Mouse (Mus musculus): Measurements from ENCODE around the gene Noct.
"Not testable (repeated sequence)": the region's sequence is repeated elsewhere in the genome, so short reads cannot be mapped to it uniquely, and the experiment has no call there.

The Noct gene

DNA sequence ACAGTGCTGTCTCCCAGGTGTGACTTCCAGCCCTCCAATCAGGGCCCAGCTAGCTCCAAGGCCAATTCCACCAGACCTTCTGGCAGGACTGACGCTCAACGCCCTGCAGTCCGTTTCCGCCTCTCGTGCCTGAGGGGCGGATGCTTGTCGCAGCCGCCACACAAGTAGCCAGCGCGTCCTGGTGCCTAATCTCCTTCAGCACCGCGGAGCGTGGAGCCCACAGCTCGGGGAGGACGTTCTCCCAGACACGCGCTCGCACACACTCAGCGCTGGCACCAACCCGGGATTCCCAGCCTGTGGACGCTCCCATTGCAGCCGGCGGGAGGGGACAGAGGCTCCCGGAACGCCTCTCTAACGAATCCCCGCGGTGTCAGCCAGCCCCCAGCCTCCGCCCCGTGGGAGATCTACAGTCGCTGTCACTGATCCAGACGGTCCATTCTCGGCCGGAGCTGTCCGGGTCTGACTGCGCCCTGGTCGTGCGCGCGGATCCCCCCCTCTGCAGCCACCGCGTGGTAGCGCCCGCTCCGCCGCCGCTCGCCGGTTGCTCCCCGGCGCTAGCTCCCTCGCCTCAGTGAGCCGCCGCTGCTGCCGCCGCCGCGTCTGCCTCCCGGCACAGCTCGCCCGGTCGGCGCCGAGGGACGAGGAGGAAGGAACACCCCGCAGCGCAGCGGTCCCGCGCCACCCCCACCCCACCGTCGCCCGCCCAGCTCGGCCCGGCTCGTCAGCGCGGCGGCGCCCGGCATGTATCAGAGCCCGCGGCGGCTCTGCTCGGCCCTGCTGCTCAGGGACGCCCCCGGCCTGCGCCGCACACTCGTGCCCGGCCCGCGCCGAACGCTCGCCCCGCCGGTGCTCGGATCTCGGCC, at the start of gene Noct:
TSS of gene Noct (plus strand) at position 85 of the 863 bp plus-strand sequence.
- in situ Hi-C loops (cut with MboI, MseI) = no loop called here

DNA sequence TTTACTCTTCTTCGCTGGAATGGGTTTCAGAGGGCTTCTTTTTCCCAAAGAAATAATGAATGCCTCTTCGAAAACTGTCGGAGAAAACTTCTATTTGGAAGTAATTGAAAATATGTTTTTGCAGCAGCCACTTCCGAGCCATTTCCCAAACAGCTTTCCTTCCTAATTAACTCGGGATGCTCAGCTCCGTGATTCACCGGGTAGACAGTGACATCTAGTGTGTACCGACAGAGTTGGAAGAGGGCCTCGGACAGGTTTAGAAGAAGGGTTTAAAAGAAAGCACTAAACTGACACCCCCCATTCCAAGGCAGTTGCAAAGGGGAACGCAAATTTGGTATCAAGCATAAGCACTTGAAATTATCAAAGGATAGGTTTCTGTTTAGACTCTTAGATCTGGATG, 46.1 kb upstream of the Noct start:
- in situ Hi-C loops (cut with MboI, MseI) = loop anchor here (10.0 kb wide), 1 partner anchor 253 kb away; no protein-coding TSS in a partner anchor

DNA sequence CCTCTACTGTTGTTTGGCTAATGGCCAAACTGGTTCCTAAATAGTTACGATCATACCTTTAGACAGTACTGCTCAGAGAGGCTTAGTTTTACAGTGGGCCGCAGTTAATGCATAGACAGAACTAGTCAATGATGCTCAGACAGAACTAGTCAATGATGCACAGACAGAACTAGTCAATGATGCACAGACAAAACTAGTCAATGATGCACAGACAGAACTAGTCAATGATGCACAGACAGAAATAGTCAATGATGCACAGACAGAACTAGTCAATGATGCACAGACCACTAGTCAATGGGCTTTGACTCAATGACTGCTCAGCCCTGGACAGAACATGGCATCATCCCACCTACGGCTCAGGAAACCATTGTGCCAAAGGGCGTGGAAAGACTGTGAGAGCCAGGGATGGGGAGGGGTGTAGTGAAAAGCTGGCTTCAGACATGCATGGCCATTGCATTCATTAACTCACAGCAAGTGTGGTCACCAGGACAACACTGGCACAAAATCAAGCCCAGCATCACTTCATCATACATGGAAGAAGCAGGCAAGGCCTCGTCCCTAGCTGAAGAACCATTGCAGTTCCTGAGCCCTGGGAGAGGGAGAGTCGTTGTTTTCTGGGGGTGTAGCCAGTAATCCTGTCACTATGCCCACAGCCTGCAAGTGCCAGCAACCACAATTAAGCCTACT, 44.6 kb upstream of the Noct start:
- in situ Hi-C loops (cut with MboI, MseI) = loop anchor here (10.0 kb wide), 1 partner anchor 255 kb away; no protein-coding TSS in a partner anchor

DNA sequence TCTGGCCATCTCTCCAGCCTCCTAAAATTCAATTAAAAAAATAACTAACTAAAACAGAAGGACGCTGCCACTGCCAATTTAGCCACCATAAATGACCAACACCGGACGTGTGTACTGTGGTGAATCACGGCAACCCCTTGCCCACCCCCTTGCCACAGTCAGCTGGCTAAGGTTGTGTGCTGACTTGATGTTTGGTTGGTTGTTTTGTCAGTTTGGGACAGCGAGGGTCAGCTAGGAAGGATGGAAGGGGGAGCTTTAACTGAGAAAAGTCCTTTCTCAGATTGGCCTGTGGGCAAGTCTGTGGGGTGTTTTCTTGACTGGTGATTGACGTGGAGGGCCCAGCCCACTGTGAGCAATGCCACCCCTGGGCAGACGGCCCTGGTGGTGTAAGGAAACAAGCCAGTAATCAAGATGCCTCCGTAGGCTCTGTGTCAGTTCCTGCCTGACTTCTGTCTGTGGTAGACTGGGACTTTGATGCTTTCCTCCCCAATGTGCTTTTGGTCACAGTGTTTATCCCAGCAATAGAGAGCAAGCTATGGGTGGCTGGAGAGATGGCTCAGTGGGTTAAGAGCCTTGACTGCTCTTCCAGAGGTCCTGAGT, 43.8 kb upstream of the Noct start:
- in situ Hi-C loops (cut with MboI, MseI) = no loop called here

DNA sequence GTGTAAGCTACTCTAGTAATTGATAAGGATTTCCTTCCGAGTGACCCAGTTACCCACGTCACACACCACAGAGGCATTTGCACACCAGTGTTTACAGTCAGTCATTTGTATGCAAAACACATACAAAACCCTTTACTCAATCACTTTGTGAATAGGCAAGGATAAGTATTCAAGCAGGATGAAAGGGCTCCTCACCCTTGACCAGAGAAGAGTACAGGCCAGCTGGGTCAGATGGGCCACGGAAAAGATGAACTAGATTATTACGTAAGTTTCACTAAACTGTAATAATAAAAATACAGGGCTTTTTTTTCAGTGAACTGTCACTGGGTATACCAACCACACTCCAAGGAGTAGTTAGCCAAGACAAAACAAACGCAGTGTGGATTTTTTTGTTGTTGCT, 41.8 kb upstream of the Noct start:
- in situ Hi-C loops (cut with MboI, MseI) = no loop called here

DNA sequence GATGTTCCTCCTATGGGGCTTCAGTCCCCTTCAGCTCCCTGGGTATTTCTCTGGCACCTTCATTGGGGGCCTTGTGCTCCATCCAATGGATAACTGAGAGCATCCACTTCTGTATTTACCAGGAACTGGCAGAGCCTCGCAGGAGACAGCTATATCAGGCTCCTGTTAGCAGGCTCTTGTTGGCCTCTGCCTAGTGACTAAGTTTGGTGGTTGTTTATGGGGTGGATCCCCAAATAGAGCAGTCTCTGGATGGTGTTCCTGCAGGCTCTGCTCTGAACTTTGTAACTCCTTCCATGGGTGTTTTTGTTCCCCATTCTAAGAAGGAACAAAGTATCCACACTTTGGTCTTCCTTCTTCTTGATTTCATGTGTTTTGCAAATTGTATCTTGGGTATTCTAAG, 40.7 kb upstream of the Noct start:
- in situ Hi-C loops (cut with MboI, MseI) = not testable (repeated sequence)

DNA sequence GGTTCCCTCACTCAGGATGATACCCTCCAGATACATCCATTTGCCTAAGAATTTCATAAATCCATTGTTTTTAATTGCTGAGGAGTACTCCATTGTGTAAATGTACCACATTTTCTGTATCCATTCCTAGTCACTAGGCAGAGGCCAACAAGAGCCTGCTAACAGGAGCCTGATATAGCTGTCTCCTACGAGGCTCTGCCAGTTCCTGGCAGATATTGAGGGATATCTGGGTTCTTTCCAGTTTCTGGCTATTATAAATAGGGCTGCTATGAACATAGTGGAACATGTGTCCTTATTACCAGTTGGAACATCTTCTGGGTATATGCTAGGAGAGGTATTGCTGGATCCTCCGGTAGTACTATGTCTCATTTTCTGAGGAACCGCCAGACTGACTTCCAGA, 40.3 kb upstream of the Noct start:
- in situ Hi-C loops (cut with MboI, MseI) = not testable (repeated sequence)

DNA sequence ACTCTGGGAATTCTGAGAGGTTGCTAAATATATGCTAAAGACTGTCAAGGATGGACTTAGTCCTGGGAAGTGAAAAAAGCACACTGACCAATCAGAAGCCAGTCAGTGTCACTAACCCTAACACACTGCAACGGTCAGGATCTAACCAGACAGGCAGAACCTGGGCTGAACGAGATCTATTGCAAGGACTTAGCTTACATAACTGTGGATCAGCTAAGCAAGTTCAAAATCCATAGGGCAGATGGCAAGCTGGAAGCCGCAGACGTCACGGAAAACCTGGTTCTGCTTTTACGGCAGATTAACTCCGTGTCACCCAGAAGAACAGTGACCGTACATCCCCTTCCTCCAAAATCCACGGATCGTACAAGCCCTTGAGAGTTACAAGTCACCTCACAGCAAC, 39.5 kb upstream of the Noct start:
- in situ Hi-C loops (cut with MboI, MseI) = no loop called here

DNA sequence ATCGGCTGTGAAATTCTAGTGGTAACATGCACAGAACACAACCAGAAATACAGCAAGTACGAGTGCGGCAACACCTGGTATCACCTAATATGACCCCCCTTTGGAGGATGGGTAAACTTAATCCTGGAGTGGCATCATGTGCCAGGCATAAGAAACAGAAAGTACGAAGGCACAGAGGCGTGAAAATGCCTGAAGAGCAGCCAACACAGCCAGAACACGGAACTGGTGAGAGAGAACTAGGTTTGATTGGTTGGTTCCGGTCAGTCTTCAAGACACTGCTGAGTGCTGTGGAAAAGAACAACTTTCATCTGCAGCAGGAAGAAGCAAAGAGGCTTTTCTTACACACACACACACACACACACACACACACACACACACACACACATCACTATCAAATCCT, 38.8 kb upstream of the Noct start:
- in situ Hi-C loops (cut with MboI, MseI) = no loop called here

DNA sequence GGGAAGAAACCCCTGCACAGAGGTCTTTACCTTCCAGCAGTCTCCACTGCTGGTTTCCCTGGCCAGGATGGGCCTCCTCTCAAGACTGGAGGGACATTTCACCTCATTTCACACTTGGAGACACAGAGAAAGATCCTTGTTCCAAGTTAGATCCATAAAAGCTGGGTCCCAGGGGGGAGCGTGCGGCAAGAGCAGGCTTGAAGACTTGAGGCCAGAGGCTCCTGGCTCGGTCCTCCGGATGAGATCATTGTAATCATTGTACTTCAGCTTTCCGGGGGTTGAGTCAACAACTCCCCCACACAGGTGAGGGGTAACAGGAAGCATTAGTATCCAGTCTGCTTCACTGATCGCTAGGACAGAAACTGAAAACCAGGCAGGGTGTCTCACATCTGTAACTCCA, 30.2 kb upstream of the Noct start:
- in situ Hi-C loops (cut with MboI, MseI) = no loop called here

DNA sequence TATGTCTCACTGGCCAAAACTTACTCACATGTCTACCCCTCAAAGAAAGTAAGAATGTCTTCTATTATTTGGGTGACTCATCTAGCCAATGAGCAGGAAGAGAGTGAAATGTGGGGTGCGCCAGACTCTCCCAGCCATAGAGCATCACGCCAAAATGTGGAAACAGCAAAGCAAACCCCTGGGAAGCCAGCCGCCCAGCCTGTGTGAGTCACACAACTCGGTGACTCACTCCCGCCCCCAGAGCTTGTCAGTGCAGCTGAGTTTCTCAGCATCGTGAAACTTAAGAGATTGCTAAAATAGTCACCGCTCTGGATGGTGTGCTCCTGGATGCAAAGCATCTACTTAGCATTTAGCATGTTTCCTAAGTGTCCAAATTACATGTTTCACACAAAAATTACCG, 28.9 kb upstream of the Noct start:
- in situ Hi-C loops (cut with MboI, MseI) = no loop called here

DNA sequence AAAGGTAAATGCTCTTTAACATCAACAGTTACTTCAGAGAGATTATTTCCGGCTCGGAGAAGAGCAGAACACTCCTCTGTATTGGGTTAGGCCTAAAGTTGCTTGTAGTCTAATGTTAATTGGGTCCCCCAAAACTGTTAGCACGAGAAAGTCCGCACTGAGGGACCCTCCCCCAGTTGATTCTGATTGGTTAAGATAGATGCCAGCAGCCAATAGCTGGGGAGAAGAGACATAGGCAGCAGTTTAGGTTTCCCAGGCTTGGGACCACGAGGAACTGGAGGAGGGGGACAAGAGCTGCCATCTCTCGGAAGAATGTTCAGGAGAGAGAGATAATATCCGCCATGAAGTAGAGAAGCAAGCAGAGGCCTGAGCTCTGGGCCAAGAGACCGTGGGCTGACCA, 28.5 kb upstream of the Noct start:
- in situ Hi-C loops (cut with MboI, MseI) = no loop called here

DNA sequence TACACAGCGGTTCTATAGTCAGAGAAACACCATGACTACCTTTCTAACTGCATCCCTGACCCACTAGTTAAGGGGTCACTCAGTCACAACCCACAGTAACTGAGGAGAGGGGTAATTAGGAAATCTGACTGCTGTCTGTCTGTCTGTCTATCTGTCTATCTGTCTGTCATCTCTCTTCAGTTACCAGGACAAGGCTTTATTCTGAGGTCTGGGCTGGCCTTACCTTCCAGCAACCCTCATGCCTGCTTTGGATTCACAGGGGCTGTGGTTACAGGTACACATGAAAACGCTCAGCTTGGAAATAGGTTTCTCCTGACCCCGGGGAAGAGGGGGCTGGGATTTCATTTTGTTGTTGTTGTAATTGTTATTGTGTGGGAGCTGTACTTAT, 27.5 kb upstream of the Noct start:
- in situ Hi-C loops (cut with MboI, MseI) = no loop called here

DNA sequence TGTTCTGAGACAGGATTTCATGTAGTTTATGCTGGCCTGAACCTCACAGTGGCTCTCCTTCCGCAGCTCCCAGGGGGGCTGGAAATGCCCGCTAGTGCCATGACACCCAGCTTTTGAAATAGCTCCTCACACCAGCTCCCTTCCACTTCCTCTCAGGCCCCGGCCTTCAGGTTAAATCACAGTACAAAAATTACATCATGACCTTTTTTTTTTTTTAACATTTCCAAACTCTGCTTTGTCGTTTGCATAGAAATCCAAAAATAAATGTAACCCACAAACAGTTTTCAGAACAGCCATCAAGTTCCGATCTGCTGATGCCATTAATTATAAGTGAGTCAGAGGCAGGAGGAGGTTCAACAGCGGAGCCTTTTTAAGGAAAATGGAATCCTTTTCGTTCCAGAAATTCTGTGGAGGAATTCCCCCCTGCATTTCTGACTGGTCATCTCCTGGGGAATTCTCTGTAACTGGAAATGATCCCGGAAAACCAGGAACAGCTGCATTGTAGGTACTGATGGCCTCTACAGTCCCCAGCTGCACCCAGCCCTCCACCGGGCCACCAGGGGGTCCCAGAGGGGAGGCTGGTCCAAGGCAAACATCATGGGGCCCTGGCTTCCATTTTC, 27.0 kb upstream of the Noct start:
- in situ Hi-C loops (cut with MboI, MseI) = no loop called here

DNA sequence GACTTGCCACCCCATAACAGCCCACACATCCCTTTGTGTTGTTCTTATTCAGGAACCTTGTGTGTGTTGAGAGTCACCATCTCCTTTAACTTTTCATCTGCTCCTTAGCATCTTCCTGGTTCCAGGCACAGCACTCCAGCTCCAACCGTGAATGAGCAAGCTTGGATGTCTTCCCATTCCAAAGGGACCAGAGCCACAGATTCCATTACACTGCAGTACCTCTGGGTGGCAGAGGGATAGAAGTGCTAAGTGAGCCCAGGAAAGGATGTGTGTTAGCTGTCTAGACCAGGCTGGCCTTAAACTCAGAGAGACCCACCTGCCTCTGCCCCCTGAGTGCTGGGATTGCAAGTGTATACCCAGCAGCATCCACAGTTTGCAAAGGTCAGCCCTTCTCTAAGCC, 26.0 kb upstream of the Noct start:
- in situ Hi-C loops (cut with MboI, MseI) = no loop called here

DNA sequence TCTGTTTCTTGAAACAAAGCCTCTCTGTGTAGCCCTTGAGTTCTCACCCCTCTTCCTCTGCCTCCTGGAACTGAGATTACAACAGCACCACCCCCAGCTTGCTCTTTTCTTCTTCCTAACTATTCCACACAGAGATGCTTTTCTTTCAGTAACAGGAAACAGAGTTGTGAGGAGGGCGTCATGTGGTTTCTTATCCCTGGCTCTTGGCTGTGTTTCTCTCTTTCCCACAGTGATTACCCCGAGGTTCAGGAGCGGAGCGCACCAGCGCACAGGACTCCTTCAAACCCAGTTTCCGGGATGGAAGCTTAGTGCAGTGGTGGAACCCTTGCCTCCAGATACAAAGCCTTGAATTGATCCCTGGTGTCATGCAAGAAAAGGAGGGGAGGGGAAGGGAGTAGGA, 25.1 kb upstream of the Noct start:
- in situ Hi-C loops (cut with MboI, MseI) = no loop called here

DNA sequence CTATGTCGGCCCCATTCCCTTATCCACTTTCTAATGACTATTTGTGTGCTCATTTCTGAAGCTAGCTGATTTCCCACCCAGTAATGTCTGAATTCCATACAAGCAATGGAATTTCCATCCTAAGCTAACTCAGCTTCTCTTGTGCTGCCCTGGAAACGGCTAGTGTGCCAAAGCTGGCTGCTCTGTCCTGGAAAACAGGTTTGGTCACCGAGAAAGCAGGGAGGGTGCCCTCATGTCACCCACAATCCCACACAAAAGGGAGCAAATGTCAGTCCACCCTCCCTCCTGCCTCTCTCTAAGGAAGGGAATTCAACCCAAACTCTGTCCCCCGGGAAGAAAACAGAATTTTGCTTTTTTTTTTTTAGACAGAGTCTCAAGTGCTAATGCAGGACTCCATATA, 23.9 kb upstream of the Noct start:
- in situ Hi-C loops (cut with MboI, MseI) = no loop called here

DNA sequence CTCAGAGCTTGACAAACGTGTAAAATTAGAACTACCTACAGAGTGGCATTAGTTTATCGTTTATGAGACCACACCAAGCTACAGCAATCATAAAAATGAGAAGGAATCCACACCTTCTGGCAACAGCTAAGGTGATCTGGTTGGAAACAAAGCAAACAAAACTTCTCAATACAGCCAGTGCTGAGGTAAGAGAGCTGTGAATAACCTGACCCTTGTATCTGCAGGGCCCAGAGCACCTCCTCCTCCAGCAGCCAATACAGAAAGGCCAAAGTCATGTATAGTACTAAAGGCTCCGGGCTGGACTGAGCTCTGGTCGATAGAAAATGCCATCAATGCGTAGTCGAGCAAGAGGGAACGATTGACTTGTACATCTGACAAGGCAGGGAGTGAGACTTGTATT, 23.4 kb upstream of the Noct start:
- in situ Hi-C loops (cut with MboI, MseI) = no loop called here

DNA sequence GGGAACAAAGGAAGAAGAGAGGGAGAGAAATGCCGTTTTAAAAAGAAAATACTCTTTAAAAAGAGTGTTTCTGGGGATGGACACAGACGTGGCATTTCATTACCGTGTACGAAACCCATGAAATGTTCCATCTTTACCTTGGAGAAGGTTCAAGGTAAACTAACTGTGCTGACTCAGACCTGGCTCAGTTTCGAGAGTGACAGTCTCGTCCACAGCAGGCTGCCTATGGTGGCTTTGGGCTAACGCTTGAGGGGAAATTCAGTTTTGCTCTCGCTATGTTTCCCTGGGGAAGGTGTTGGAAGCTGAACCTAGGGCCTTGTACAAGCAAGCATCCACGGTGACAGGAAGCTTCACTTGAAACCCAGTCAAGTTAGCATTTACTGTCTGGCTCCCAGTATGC, 22.3 kb upstream of the Noct start:
- in situ Hi-C loops (cut with MboI, MseI) = no loop called here

DNA sequence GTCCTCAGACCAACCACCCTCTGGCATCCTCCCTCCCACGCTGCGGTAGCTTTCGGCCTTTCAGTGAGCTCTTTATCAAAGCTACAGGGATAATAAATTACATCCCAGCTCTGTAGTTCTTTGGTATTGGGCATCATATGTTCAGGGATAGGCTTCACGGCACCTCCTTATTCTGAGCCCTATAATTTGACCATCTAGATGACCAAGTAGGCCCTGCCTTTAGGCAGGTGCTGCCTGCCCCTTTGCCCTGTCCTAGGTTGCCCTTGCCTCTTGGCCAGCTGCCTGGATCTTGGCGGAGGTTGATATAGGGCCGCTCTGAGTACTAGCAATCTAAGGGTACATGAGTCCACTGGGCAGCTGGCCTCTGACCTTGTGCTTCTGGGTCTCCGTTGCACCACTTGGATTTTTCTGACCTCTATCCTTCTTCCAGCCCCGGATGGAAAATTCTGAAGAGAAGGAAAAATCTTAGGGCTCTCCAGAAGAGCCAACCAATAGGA, 21.7 kb upstream of the Noct start:
- in situ Hi-C loops (cut with MboI, MseI) = no loop called here

DNA sequence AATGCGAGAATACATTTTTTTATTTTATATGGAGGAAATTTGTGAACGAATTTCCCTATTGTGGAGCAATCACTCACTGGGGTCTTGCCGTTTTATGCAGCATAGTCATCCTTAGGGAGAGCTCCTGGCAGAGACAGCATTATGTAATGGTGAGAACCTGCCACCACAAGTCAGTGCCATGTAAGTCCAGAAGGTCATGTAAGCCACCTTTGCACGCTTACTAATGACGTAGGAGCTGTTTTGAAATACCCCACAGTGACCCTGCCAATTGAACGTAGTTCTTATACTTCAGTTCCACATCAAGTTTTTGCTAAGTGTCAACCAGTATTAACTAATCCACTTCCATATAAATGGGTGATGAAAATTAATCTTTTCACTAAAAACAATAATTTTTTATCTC, 20.3 kb upstream of the Noct start:
- in situ Hi-C loops (cut with MboI, MseI) = no loop called here

DNA sequence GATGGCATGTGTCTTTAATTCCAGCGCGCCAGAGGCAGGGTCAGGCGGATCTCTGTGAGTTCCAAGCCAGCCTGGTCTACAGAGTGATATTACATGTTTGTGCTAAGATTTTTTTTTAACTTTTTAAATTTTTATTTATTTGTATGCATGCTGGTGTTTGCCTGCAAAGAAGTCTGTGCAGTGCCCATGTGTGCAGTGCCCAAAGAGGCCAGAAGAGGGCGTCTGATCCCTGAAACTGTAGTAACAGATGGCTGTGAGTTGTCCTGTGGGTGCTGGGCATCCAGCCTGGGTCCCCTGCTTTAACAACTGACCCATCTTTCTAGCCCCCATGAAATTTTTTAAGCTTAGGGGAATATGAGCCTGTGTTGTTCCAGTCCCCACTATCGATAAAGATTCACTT, 19.8 kb upstream of the Noct start:
- in situ Hi-C loops (cut with MboI, MseI) = no loop called here
